Mouse (Mus musculus) MN1 (cell line): Measurements from ENCODE around the gene Mpo.

Experiments
- DNase-seq: peaks from one replicate; pipeline ENCODE4 v3.0.0-alpha.2; 2016; ENCODE audit warnings: low spot score

Mpo gene

DNA sequence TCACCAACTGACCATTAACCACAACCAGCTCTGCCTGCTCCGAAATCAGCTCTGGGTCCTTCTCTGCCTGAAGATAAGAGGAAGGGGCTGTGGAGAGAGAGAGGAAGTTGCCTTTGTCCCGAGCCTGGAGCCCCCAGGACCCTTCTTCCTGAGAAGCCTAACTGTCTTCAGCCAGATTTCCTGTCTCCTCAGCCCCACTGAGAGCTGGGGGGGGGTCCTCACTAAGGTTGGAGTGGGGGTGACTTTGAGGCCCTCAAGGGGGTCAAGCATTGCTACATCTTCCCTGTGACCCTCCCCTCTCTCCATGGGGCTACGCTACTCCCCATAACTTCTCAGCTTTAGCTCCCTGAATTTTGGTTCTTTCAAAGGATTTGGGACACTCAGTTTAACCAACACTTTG is at the start of gene Mpo:
TSS of gene Mpo (plus strand) at position 122 of the 400 bp plus-strand sequence.
- no peak for DNase-seq

DNA sequence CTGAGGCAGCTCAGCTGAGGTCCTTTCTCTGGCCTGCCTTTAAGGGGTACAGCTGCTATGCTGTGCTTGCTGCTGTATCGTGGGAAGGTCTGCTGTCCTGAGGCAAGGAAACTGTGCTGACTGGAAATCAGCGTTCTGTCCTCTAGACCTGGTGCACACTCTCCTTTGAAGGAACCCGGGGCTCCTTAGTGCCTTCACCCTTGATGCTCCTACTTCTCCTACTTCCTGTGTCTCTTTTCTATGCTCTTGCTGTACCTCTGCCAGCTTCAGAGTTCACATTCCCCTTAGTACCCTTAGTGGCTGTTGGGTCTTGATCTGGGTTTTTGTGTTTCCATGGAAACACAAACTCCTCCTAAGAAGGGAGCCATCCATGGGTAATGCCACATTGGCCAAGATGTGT is 49.7 kb upstream of the Mpo start:
- DNase-seq, result no peak

DNA sequence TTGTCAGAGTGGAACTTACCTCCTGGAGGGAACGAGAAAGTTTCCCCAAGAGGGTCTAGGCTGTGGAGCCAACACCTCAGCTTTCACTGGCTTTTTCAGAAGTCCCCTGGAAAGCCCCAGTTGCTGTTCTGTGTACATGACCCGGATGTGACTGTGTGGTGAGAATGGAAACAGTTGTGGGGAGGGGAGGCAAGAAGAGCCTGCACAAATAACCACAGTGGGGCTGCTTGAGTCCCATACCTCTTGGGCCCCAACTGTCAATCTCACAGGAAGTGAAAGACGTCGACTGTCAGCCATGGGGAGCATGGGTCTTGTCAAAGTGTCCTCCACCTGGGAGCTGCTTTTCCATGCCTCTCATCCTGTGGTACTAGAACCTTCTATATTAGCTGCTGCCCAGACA is 48.4 kb upstream of the Mpo start:
- DNase-seq, result no peak

DNA sequence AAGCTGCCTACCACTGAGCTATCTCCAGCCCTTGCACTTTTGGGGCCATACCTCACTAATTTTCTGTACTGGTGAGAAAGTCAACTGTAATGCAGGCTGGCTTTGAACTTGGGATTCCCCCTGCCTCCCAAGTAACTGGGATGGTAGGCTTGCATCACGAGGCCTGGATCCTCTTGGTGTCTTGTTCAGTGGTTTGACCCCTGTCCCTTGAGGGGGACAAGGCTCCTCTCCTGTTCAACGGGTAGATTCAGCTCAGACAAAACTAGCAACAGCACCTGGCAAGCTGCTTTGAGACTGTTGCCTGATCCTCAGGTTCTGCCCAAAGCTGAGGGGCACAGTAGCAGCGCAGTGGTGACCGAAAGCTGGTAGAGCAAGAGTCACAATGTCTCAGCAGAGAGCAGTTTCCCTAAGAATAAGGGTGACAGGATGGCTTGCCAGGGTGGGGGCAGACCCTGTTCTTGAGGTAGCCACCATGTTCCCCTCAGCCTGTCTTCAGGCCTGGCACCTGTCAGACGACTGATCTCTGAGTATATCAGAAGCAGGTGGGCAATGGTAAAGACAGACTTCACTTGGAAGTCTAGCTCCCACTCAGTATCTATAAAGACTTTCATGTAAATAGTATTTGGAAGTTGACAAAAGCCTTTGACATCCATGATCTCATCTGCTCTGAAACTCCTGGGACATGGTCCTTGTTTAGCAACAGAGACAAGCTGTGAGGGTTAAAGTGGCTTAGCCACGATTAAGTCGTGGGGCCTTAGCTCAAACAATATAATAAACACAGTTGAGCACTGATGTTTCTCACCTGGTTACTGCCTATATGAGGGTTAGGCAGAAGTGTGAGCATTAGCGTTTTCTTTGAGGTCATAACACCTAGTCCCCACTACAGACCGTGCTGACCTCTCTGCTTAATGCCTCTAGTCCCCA is 47.5 kb upstream of the Mpo start:
- DNase-seq, result no peak

DNA sequence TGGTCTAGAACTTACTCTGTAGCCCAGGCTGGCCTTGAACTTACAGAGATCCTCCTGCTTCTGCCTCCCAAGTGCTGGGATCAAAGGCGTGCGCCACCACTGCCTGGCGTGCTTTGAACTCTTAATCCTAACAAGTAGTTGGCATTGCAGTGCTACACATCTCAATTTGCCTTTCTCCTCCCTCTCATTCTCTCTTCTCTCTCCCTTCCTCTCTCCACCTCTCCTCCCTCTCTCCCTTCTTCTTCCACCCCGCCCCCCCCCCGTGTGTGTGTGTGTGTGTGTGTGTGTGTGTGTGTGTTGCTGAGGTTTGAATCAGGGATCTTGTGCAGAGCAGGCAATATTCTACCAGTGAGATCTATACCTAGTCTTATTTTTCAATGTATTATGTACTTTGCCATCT is 46.1 kb upstream of the Mpo start:
- DNase-seq, result no peak

DNA sequence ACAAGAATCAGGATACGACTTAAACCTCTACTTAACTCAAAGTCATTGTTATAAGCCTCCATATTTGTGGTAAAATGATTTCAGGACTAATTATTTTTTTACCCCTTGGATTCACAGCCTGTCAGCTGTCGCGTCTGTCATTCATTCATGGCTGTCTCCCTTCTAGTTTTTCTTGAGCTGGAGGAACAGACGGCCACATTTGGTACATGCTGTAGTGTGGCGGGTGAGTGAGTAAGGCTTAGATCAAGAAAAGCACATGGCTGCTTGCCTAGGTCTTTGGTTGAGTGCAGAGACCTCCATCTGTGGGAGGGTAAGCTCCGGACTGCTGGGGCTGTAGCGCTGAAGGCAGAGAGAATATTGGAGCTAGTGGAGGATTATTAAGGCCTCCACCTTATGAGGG is 45.7 kb upstream of the Mpo start:
- DNase-seq, result no peak

DNA sequence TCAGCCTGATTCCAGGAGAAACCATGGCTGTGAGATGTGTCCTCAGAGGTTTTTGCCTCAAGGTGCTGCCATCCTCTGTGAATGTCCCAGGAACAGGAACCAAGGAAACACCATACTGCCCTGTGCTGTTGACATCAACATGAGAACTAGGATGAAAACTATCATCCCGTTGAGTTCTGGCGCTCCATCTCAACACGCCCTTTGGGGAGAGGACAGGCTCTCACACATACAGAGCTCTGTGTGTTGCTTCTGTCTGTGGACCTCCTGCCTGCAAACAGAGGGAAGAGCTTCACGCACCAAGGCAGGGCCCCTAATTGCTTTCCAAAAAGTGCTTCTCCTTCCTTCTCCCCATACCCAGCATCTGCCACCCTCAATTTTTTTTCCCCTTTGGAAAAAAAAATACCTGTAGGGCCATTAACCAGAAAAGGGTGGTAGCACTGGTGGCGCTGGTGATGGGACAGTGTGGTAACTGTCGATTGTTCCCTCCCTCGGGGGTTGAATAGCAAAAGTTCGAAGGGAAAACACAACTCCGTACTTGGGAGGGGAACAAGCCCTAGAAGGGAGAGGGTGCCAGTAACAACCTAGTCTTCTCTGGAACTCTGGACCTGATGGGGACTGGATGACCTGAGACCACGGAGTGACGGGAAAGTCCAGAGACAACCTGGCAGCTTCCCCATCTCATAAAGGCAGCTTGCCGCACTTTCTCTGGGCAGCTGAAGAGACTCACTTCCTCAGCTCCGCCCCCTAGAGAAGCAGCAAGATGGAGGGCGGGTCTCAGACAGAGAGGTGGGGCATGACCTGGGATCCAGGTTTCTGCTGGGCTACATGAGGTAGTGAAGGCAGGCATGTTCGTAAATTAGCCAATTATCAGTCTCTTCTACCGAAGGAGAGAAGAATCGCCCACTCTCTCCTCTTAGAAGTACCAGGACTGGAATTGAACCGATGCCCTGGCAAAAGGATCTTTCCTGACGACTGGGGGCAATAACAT is 45.0 kb upstream of the Mpo start:
- DNase-seq, result no peak

DNA sequence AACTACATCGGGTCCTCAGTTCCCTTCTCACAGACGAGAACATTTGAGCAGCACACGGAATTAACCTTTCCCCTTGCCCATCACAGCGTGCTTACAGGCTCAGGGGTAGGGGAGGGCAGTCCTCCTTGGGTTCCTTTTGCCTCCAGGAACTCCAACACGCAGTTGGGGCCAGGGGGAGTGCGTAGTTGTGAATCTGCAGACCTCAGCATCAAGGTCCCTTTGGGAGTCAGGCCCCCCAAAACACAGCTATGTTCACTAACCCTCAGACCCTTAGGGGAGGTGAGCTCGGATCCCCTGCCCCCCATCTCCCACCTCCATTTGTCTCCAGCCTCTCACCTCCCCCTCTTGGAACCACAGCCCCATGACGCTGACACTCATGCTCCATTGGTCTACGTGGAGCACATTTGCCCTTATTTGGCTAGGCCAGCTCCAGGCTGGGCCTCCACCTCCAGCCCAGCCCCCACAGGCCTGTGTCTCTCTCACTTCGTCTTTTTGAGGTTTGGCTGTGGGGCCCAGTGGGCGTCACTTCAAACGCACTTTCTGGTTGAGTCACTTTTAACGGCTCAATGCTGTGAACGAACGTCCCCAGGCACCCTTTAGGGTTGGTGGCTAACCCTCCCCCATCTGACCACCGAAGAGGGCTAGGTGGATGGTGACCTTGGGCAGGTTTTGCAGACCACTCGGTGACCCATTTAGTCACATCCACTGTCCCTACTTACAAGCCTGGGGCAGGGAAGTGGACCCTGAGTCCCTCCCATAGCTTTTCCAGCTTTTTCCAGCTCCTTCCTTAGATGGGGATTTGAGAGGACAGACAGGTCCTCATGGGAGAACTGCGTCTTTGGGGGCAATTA is 44.0 kb upstream of the Mpo start:
- DNase-seq, result no peak

DNA sequence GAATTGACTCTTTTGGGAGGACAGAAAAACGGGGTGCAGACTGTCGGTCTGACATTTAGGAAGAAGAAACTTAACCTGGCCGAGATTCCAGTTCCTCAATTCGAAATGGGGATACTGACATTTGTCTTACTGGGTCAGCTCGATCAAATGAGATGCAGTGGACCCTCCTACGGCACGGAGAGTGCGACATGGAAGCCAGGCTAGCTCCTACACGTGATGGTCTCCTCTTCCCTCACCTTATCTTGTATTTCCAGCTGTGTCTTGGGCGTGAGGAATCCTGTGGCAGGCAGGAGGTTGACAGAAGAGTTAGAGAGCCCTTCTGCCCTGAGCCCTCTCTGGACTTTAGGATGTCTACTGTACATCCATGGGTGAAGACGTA is 43.3 kb upstream of the Mpo start:
- DNase-seq, result no peak

DNA sequence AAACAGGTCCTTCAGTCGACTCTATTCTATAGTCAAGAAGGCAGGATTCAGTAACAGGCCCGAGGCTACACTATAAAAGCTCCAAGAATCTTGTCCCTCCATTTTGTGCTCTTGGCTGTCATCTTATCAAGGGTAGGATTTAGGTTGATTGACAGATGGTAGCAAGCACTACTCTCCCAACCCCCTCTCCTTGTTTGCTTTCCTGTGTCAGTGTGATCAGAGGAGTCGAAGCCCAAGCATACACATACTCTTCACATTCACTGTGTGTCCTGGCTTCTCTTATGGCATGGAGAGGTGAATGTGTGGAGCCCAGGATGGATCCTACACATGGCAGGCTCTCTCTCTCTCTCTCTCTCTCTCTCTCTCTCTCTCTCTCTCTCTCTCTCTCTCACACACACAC is 42.9 kb upstream of the Mpo start:
- DNase-seq, result no peak

DNA sequence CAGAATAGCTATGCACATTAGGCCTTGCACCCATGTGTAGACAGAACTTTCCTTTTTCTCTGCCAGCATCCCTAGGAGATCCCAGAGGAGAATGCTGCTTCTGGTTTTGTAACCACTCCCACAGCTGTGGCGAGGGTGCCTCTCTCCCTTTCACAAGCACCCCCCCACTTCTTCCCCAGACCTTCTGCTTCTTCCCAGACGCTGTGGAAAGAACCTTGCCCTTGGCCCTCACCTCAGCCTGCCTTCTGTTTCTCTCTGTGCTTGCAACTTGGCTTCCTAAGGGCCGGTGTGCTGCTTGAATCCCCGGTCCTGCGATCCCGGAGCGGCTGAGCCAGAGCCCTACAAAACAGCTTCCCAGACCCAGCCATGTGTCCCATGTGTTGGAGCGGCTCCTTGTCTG is 42.4 kb upstream of the Mpo start:
- no peak for DNase-seq

DNA sequence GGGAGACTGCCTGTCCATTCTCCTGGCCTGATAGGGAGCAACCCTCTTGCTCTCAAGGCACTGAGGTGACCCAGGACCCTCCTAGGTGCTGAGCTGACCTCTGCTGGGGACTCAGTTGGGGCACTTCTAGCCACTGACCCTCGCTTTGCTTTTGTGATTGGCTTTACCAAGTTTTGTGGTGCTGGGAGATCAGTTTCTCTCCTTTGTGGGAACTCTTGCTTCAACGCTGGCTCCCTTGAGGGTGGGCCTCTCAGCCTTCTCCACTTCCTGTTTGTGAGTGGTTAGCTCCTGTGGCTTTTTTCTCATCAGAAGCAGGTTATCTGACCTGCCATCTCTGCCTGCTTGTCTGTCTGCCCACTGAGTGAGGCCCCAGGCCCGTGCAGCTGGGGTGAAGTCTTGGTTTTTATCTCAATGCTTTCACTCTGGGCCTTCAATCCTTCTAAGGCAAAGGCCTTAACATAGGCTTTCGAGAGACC is 41.9 kb upstream of the Mpo start:
- no peak for DNase-seq

DNA sequence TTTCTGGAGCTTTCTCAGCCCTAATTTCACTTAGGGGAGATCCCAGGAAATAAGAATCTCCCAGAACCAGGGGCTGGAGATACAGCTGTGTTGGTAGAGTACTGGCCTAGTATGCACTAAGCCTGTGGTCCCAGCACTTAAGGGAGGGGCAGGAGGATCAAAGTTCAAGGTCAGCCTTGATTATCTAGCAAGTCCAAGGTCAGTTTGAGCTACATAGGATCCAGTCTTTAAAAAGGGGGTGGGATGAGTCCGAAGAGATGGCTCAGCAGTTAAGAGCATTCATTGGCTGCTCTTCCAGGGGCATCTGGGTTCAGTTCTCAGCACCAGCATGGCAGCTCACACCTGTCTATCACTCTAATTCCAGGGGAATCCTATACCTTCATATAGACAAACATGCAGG is 41.1 kb upstream of the Mpo start:
- DNase-seq, result no peak

DNA sequence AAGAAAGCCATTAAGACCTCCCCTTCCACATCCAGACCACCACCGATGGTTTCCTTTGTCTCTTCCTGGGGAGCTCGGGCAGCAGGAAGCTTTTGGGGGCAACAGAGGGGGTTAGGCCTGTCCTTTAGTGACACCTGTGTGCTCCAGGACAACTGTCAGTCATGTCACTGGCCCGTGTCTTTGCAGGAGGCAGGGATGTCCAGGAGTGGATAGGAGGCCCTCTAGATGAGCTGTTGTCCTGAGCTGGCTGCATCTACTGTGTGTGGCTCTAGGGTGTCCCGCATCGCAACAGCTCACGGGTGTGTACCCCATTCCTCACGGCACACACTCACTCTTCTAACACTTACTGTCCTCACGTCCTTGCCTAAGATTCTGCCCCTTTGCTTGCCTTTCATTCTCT is 40.1 kb upstream of the Mpo start:
- no peak for DNase-seq

DNA sequence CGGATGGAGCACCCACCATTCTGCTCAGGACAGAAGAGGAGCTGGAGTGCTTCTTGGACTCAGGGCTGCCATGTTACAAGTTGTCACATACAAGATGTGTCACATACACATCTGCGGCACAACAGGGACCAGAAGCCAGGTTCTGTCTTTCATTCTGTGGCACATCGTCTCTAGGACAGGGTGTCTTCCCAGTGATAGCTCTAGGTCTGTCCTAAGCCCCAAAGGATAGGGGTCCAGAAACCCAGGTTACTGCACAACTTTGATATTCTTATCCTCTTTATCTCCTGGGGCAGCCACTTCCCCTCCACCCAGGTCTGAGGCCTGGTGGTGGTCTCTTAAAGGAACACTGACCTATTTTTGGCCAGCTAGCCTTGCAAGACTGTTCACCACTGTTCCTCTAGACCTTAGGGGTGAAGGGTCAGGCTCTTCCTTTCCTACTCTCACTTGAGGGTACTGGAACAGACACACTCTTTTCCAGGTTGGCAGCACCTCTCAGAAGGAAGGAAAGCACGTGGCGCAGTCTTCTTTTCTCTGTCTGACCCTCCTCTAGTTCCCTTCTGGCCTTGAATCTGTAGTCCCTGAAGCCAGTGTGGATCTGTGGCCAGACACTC is 39.4 kb upstream of the Mpo start:
- no peak for DNase-seq

DNA sequence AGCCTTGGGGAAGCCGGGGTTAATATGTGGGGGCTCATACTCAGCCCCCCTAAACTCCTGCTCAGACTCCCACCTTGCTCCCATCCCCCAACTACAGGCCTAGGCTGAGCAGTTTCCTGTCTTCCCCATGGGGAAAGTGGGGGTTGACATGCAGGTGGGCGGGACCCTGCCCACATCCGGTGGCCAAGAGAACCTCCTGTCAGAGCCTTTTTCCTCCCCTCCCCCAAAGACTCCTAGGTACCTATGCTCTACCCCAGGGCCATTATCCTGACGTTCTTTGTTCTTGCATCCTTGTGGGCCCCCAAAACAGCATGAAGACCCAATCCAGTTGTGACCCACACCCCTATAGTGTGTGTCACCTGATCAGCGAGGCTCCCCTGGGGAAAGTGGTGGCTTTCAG is 38.8 kb upstream of the Mpo start:
- no peak for DNase-seq

DNA sequence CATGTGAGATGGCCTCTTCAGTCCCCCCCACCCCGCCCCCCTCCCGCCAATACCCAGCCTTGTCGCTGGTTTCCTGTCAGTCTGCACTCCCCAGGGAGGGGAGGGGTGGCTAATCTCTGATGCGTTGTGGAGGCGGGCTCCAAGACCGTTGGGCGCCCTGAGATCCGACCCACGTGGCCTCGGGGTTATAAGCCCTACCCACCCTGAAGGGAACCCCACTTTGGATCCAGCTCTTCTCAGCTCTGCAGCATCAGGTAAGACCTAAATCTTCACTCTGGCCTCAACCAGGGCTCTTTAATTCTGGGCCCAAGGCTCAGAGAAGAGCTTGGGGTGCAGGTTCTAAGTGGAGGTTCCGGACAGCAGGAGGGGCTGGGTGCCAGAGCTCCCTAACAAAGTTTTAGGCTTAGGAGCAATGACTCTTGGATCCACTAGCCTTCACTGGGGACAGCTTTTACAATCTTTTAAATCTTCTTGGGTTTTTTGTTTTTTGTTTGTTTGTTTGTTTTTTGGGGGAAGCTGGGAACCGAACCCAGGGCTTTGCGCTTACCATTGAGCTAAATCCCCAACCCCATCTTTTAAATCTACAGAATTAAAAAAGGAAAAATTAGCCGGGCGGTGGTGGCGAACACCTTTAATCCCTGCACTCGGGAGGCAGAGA is 37.9 kb upstream of the Mpo start:
- DNase-seq, result no peak

DNA sequence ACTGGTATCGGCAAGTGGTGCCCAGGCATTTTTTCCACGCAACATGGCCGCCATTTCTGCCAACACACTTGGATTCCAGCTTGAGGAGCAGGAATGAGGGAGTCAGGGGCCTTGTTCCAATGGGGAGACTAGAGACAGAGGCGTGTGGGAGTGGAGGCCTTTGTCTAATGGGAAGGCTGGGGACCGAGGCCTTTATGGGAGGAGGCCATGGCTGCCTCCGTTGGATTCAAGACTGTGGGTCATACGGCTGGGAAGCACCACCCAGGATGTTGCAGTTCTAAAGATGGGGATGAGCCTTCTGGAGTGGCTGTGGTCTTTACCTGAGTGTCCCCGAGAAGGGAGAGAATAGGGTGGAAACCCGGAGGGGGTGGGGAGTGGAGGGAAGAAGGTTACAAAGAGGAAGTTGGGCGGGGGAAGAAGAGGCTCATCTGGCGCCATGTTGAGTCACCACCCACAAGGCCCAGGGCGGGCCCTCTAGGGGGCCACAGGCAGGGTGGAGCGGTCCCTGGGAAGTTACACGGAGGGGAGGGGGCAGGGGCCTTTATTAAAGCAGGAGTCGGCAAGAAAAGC is 37.0 kb upstream of the Mpo start:
- no peak for DNase-seq

DNA sequence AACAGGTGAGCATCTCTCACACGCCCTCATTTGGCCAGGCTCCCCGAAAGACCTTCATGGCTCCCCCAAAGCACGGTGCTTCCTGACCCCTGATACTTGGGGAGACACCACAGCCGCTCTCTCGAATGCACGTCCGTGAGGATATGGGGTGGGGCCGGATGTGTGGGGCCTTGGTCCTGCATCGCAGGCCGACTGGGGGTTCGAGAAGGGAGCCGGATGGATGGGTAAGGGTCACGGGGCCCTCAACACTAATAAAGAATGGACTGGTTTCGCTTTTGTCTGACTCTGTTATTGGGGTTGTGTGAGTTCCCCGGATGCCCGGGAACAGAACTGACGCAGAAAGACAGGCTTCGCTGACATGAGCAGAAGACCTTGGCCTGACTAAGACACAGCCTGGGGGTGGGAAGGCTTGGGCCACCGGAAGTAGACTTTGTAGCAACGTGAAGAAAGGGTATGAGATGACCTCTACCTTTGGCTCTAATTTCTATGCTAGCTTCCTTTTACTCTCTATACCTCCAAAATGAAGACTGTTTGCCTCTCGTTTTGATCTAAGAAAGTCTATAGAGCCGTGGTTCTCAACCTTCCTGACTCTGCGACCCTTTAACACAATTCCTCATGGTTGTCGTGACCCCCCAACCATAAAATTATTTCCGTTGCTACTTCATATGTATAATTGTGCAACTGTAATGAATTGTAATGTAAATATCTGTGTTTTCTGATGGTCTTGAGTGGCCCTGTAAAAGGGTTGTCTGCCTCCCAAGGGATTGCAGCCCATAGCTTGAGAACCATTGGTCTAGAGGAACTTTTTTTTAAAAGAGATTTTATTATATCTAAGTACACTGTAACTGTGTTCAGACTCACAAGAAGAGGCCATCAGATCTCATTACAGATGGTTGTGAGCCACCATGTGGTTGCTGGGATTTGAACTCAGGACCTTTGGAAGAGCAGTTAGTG is 36.1 kb upstream of the Mpo start:
- no peak for DNase-seq
